Mouse (Mus musculus) G1E (cell line): Measurements from ENCODE around the gene Rtl1.

Experiments
- CTCF ChIP-seq: IDR thresholded peaks from 2 replicates; pipeline ENCODE4 v1.5.1; 2012; ENCODE audit warnings: low read depth, low read length, inconsistent platforms, mixed read lengths
- GATA1 ChIP-seq: IDR thresholded peaks from 2 replicates; pipeline ENCODE4 v1.6.1; 2012; ENCODE audit warnings: borderline replicate concordance, low read length, inconsistent platforms, mixed read lengths
- GATA2 ChIP-seq: IDR thresholded peaks from 2 replicates; pipeline ENCODE4 v1.6.1; 2012; ENCODE audit warnings: low read depth, low read length, inconsistent platforms, borderline replicate concordance
- POLR2AphosphoS5 ChIP-seq: IDR thresholded peaks from 2 replicates; pipeline ENCODE4 v1.6.1; 2012; ENCODE audit warnings: low read depth, low read length, inconsistent platforms; ENCODE audit not compliant: insufficient replicate concordance
- TAL1 ChIP-seq: conservative IDR thresholded peaks from 2 replicates; pipeline ENCODE4 v1.6.1; 2012; ENCODE audit warnings: low read depth, low read length, inconsistent platforms, mixed read lengths

DNA sequence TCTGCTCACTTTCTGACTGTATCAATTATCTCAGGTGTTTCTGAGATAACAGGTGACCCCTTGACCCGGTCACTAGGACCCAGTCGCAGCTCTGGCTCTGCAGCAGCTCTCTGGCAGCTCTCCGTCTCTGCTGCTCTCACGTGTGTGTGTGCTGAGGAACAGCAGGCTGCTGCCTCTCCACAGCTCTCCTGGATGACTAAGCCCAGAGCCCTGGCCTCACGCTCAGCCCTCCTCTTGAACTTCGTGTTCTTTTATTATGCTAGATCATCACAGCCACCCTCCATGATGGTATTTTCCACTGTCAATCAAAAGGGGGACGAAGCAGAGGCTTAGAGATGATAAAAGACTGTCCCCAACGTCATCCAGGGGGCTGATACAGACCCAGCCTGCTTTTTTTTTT, 15.2 kb upstream of the Rtl1 start:
- TF ChIP-seq TAL1 (no peak), GATA1 (no peak), POLR2AphosphoS5 (no peak), CTCF (no peak), GATA2 (no peak)
